Mouse (Mus musculus) spleen, adult 2 months (tissue): ENCODE measurements at regions not wholly inside any gene's neighbourhood (a gene's known extent, or its start where the extent isn't known, plus 50 kb on each side); places are given as distances from the start of the nearest gene placed in this dataset.

Experiments
- CTCF ChIP-seq: fragments of 200-500 bp; IDR thresholded peaks from 2 replicates; pipeline ENCODE4 v1.5.1; 2011; ENCODE audit warnings: mild to moderate bottlenecking, inconsistent platforms; ENCODE audit not compliant: insufficient read depth, insufficient read length, insufficient replicate concordance; ENCODE audit errors: extremely low read depth
- POLR2A ChIP-seq: fragments of 200-500 bp; IDR thresholded peaks from 2 replicates; pipeline ENCODE4 v1.6.1; 2011; ENCODE audit warnings: low read depth, low read length, inconsistent platforms

GRCm38 (mm10) chr14:62188147-62188885 is 104.1 kb upstream of the Rnaseh2b start:
- TF ChIP-seq CTCF (no peak), POLR2A (no peak)
